8 mouse cellular contexts compared by ENCODE assay signal in genomic region chr3:153943003-153943640, GRCm38 (mm10). TPM values are rescaled to one million over a fixed set of nuclear protein-coding genes. Genes with fewer than 3 reads are reported as not detected.
A peak's percentile ranks its signal among the peaks of the same experiment; 100 is the strongest.
DNase-seq lines count a peak whose midpoint lies in the region; ATAC-seq and TF ChIP-seq lines count a peak whose summit lies in the region.

No protein-coding gene starts in this region.

- no peak for TF ChIP-seq CTCF in intestine, postnatal 0 days (IDR thresholded peaks at IDR 0.05; ENCODE audit: low read depth)

- no peak for ATAC-seq in lung, embryonic 16.5 days (ENCODE audit: low read depth)
- no peak for ATAC-seq in embryonic facial prominence, embryonic 15.5 days (ENCODE audit: insufficient number of reproducible peaks, low FRiP score, low TSS enrichment, low read depth)
- ATAC-seq in intestine, postnatal 0 days: no peak
- no peak for ATAC-seq in neural tube, embryonic 15.5 days (ENCODE audit: low FRiP score)

- no peak for DNase-seq in lung, postnatal 25 days (ENCODE audit: low spot score)
- DNase-seq in spleen, postnatal 14 days (ENCODE audit: low spot score in 2 of 2): no peak
- no peak for DNase-seq in left cerebral cortex, adult 8-10 months (ENCODE audit: low spot score in 2 of 2)
- DNase-seq in layer of hippocampus, postnatal 36 days: no peak

- H3K27ac ChIP-seq in lung, embryonic 16.5 days (ENCODE audit: low read length): peak overlapping the region; percentile 63
- peak overlapping the region; percentile 93 for H3K27ac ChIP-seq in embryonic facial prominence, embryonic 15.5 days (replicated peaks)
- peak overlapping the region; percentile 88; the same call in 1 of the 2 replicates for H3K27ac ChIP-seq in intestine, postnatal 0 days (ENCODE audit: low read depth, low read length)
- peak overlapping the region; percentile 87; the same call in 1 of the 2 replicates for H3K27ac ChIP-seq in neural tube, embryonic 15.5 days (replicated peaks)

- no peaks in the 10 kb centered on the region for H3K9me3 ChIP-seq in lung, embryonic 16.5 days (ENCODE audit: control insufficient read depth, low read length)
- no peaks in the 10 kb centered on the region for H3K9me3 ChIP-seq in embryonic facial prominence, embryonic 15.5 days (replicated peaks)
- no peaks in the 10 kb centered on the region for H3K9me3 ChIP-seq in intestine, postnatal 0 days (ENCODE audit: control insufficient read depth)
- H3K9me3 ChIP-seq in neural tube, embryonic 15.5 days (replicated peaks): no peaks in the 10 kb centered on the region

- H3K4me2 ChIP-seq in lung, embryonic 16.5 days (ENCODE audit: low read depth, low read length): peak overlapping the region; percentile 66
- peak overlapping the region; percentile 67 for H3K4me2 ChIP-seq in embryonic facial prominence, embryonic 15.5 days (replicated peaks)
- peak overlapping the region; percentile 77 for H3K4me2 ChIP-seq in intestine, postnatal 0 days (replicated peaks; ENCODE audit: low read depth)
- H3K4me2 ChIP-seq in neural tube, embryonic 15.5 days: peak overlapping the region; percentile 78

- H3K4me3 ChIP-seq in lung, embryonic 16.5 days (ENCODE audit: low read length): peak overlapping the region; percentile 87
- peak overlapping the region; percentile 83 for H3K4me3 ChIP-seq in embryonic facial prominence, embryonic 15.5 days (replicated peaks)
- peak overlapping the region; percentile 84 for H3K4me3 ChIP-seq in intestine, postnatal 0 days (ENCODE audit: low read depth, low read length)
- H3K4me3 ChIP-seq in neural tube, embryonic 15.5 days (replicated peaks): peak overlapping the region; percentile 76

- 19% methylated on average over 12 of the region's 12 CpGs for WGBS in lung, embryonic 16.5 days
- 16% methylated on average over 12 of the region's 12 CpGs for WGBS in embryonic facial prominence, embryonic 15.5 days
- WGBS in intestine, postnatal 0 days: 14% methylated on average over 12 of the region's 12 CpGs
- WGBS in neural tube, embryonic 15.5 days: 30% methylated on average over 12 of the region's 12 CpGs

- H3K36me3 ChIP-seq in lung, embryonic 16.5 days (ENCODE audit: control insufficient read depth, insufficient read depth, low read length): peaks cover 4% of the 10 kb centered on the region
- peaks cover 14% of the 10 kb centered on the region for H3K36me3 ChIP-seq in embryonic facial prominence, embryonic 15.5 days
- peaks cover 21% of the 10 kb centered on the region; the same call in 1 of the 2 replicates for H3K36me3 ChIP-seq in intestine, postnatal 0 days (ENCODE audit: control insufficient read depth, insufficient read depth)
- no peaks in the 10 kb centered on the region for H3K36me3 ChIP-seq in neural tube, embryonic 15.5 days

- no peaks in the 10 kb centered on the region for H3K27me3 ChIP-seq in lung, embryonic 16.5 days (ENCODE audit: control insufficient read depth, insufficient read depth, low read depth, low read length)
- H3K27me3 ChIP-seq in embryonic facial prominence, embryonic 15.5 days: no peaks in the 10 kb centered on the region
- H3K27me3 ChIP-seq in intestine, postnatal 0 days (replicated peaks; ENCODE audit: control insufficient read depth, insufficient read depth, low read length): no peaks in the 10 kb centered on the region
- H3K27me3 ChIP-seq in neural tube, embryonic 15.5 days (replicated peaks): no peaks in the 10 kb centered on the region

- peaks cover 9% of the 10 kb centered on the region for H3K4me1 ChIP-seq in lung, embryonic 16.5 days (replicated peaks; ENCODE audit: control insufficient read depth, insufficient read depth, low read length)
- H3K4me1 ChIP-seq in embryonic facial prominence, embryonic 15.5 days: peaks cover 10% of the 10 kb centered on the region
- 0 out of 2 replicates have a peak, but pooled peaks cover 3% of the 10 kb centered on the region for H3K4me1 ChIP-seq in intestine, postnatal 0 days (replicated peaks; ENCODE audit: control insufficient read depth, insufficient read depth, low read length)
- H3K4me1 ChIP-seq in neural tube, embryonic 15.5 days: peaks cover 22% of the 10 kb centered on the region

- H3K9ac ChIP-seq in lung, embryonic 16.5 days (ENCODE audit: low read length): peak overlapping the region; percentile 83
- no peak overlapping the region for H3K9ac ChIP-seq in embryonic facial prominence, embryonic 15.5 days
- peak overlapping the region; percentile 18; the same call in 1 of the 2 replicates for H3K9ac ChIP-seq in intestine, postnatal 0 days (ENCODE audit: low read depth, low read length)
- no peak overlapping the region for H3K9ac ChIP-seq in neural tube, embryonic 15.5 days (replicated peaks)

RNA-seq across cellular contexts. Expression of gene Acadm, which starts 1.3 kb away (rescaled TPM):
- polyA plus RNA-seq in lung, embryonic 16.5 days (2015; fragmentation: Nextera tagmentation; extraction: Ambion mirVana): 72.6 and 72.7 TPM in 2 replicates
- 71.2 and 76.8 TPM in 2 replicates for polyA plus RNA-seq in embryonic facial prominence, embryonic 15.5 days (2015; fragmentation: Nextera tagmentation; extraction: Ambion mirVana)
- 148 and 153 TPM in 2 replicates for polyA plus RNA-seq in intestine, postnatal 0 days (2015; fragmentation: Nextera tagmentation; extraction: Ambion mirVana)
- polyA plus RNA-seq in neural tube, embryonic 15.5 days (2015; fragmentation: Nextera tagmentation; extraction: Ambion mirVana): 59.3 and 68.0 TPM in 2 replicates
- total RNA-seq in left cerebral cortex, adult 8-10 months (2022): 10 to 100 TPM; 44.8 to 51.9 (median 48.3) TPM
- total RNA-seq in layer of hippocampus, postnatal 36 days (2021): 10 to 100 TPM; 53.5 to 54.0 TPM

RNA-seq across cellular contexts. Expression of gene Slc44a5, which starts 30.1 kb away (rescaled TPM):
- 0.24 and 0.39 TPM in 2 replicates for polyA plus RNA-seq in lung, embryonic 16.5 days (2015; fragmentation: Nextera tagmentation; extraction: Ambion mirVana)
- 2.3 and 2.5 TPM in 2 replicates for polyA plus RNA-seq in embryonic facial prominence, embryonic 15.5 days (2015; fragmentation: Nextera tagmentation; extraction: Ambion mirVana)
- polyA plus RNA-seq in intestine, postnatal 0 days (2015; fragmentation: Nextera tagmentation; extraction: Ambion mirVana): 0.43 and 0.51 TPM in 2 replicates
- 5.1 and 5.7 TPM in 2 replicates for polyA plus RNA-seq in neural tube, embryonic 15.5 days (2015; fragmentation: Nextera tagmentation; extraction: Ambion mirVana)
- total RNA-seq in left cerebral cortex, adult 8-10 months (2022): 1 to 10 TPM; 7.2 to 8.6 (median 7.9) TPM
- 10 to 100 TPM; 62.9 to 68.0 TPM for total RNA-seq in layer of hippocampus, postnatal 36 days (2021)

RNA-seq across cellular contexts. Expression of gene Rabggtb, which starts 30.3 kb away (rescaled TPM):
- 45.7 and 46.4 TPM in 2 replicates for polyA plus RNA-seq in lung, embryonic 16.5 days (2015; fragmentation: Nextera tagmentation; extraction: Ambion mirVana)
- polyA plus RNA-seq in embryonic facial prominence, embryonic 15.5 days (2015; fragmentation: Nextera tagmentation; extraction: Ambion mirVana): 46.5 and 51.4 TPM in 2 replicates
- polyA plus RNA-seq in intestine, postnatal 0 days (2015; fragmentation: Nextera tagmentation; extraction: Ambion mirVana): 36.3 and 36.7 TPM in 2 replicates
- 53.7 TPM in 2 replicates for polyA plus RNA-seq in neural tube, embryonic 15.5 days (2015; fragmentation: Nextera tagmentation; extraction: Ambion mirVana)
- 10 to 100 TPM; 59.9 to 69.8 (median 64.9) TPM for total RNA-seq in left cerebral cortex, adult 8-10 months (2022)
- total RNA-seq in layer of hippocampus, postnatal 36 days (2021): 10 to 100 TPM; 72.2 to 78.9 TPM

RNA-seq across cellular contexts. Expression of gene Msh4, which starts 37.2 kb away (rescaled TPM):
- polyA plus RNA-seq in lung, embryonic 16.5 days (2015; fragmentation: Nextera tagmentation; extraction: Ambion mirVana): 0.06 and 0.08 TPM in 2 replicates
- 0.09 and 0.15 TPM in 2 replicates for polyA plus RNA-seq in embryonic facial prominence, embryonic 15.5 days (2015; fragmentation: Nextera tagmentation; extraction: Ambion mirVana)
- 0.04 and 0.05 TPM in 2 replicates for polyA plus RNA-seq in intestine, postnatal 0 days (2015; fragmentation: Nextera tagmentation; extraction: Ambion mirVana)
- 0.13 and 0.29 TPM in 2 replicates for polyA plus RNA-seq in neural tube, embryonic 15.5 days (2015; fragmentation: Nextera tagmentation; extraction: Ambion mirVana)
- total RNA-seq in left cerebral cortex, adult 8-10 months (2022): under 1 TPM; 0.15 to 0.68 (median 0.28) TPM
- under 1 TPM; 0.17 to 0.30 TPM for total RNA-seq in layer of hippocampus, postnatal 36 days (2021)

Comparison
In these comparisons a context has a peak if more than half of its experiments do, and no peak if none do; other contexts are left out.
1. H3K9ac ChIP-seq: peak in lung, embryonic 16.5 days (single experiment) and intestine, postnatal 0 days (single experiment); none in embryonic facial prominence, embryonic 15.5 days (single experiment) and neural tube, embryonic 15.5 days (single experiment).
2. Peak in every context shown above with its lines, with median percentiles within 50 percentile points of each other: H3K27ac ChIP-seq, H3K4me2 ChIP-seq and H3K4me3 ChIP-seq.